Mouse (Mus musculus) urinary bladder, postnatal 25 days (tissue): ENCODE results near the gene Psmd3.
A peak's percentile ranks its signal among the peaks of the same experiment; 100 is the strongest.
"Not testable (repeated sequence)": the region's sequence is repeated elsewhere in the genome, so short reads cannot be mapped to it uniquely, and the experiment has no call there.

Experiments used
- DNase-seq: peaks from one replicate; pipeline ENCODE4 v3.0.0; 2022; ENCODE audit warnings: low spot score

Gene Psmd3

DNA sequence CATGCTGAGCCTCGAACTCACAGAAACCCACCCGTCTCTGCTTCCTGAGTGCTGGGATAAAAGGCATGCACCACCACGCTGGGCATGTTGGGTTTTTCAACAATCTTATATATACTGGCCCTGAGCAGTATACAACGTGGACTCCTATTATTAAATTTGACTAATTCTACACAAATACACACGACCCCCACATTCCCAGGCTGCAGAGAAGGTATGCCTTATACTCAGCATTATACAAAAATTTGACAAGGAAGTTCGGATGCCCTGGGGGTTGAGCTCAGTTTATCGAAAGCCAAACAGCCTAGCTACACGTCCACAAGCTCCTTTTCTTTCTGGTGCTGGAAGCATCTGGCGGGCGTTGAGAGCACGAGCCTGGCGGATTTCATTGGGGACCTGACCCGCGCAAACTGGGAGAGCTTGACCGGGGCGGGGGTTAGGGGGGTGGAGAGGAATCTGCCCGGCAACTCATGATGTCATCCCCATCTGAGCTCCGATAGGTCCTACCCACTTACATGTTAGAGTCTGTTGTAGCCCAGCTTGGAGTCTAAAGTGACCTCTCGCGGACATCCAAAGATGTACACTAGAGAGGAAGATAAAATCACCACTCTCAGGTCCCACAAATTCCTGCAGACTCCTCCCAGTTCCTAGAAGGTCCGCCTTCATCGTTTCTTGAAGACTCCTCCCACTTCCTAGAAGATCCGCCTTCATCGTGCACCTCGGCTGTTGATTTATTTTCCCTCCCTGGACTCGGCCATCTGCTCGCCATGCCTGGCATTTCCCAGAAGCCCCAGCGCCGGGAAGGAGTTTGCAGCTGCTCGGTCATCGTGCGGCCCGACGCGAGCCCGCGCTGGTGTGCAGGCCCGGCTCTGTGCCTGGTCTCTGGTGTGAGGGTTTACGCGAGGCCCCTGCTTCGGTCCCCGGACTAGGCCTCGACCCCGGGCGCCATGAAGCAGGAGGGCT, at the start of gene Psmd3:
TSS of gene Psmd3 (plus strand) at position 769 of the 960 bp plus-strand sequence.
- peak; percentile 96 for DNase-seq

DNA sequence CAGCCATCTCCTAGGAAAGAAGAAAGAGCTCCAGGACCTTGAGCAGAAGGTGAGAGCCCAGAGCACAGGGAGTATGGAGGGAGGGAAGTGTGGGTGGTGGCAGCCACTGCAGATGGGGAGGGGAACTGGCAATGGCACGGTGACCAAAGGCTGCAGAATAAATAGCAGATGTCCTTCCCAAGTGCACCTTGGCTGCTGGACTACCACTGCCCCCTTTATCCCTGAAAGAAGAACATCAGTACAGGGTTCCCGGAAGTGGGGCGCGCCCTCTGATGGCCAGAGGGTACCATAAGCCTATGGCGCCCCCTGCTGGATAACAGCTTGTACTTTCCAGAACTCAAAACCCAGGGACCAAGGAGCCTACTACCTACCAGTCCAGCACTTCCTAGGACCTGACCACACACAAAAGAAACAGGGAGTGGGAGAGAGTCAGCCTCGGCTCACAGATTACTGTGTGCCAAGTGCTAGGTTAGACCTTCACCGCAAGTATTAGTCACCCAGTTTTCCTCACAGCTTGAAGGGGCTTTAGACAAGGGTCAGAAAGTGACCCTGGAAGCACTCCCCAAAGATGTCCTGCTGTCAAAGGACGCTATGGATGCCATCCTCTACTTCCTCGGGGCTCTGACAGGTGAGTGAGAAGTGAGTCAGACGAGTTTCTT, 46.9 kb upstream of the Psmd3 start:
- peak; percentile 8 for DNase-seq

GRCm38 (mm10) chr11:98637501-98637900, 44.9 kb upstream of the Psmd3 start:
- DNase-seq = no peak

- no peak for DNase-seq
These were observed 42.3 kb upstream of the Psmd3 start for GRCm38 (mm10) chr11:98640091-98640490.

DNA sequence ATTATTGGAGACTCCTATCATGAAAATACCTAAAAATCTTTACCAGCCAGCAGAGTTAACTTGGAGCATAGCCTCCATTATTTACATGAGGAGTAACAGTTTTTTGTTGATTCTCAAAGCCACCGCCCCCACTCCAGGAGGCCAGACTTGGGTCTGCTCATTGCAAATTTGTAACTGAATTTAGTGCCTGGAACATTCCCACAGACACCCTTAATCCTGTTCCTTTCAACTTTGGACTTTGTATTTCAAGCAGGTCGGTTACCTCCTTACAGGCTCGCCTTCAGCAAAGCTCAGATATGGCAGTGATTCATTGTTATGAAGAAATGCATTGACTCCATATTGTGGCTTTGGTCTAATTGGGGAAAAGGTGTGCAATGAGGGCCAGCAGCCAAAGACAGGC, 37.6 kb upstream of the Psmd3 start:
- DNase-seq = no peak

- DNase-seq = no peak
These were observed 36.4 kb upstream of the Psmd3 start for GRCm38 (mm10) chr11:98645946-98646345.

DNA sequence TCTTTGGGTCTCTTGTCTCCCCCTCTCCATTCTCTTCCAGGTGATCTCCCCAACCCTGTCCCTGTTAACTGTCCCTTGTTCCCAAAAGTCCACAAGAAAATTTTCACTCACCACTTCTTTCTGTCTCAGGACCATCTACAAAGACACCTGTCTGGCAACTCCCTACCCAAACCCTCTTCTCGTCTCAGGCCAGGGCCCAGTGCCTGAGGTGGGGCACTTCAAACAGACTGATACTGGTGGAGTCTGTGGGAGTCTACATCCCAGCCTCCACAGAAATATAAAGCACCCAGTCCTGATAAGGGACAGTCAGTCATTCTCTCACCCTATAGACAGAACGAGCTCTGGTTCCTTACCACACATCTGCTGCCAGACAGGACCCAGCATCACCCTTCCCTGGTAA, 35.9 kb upstream of the Psmd3 start, which contains the start of gene Gsdma2:
TSS of gene Gsdma2 (plus strand) at position 301 of the 400 bp plus-strand sequence.
- no peak for DNase-seq

DNA sequence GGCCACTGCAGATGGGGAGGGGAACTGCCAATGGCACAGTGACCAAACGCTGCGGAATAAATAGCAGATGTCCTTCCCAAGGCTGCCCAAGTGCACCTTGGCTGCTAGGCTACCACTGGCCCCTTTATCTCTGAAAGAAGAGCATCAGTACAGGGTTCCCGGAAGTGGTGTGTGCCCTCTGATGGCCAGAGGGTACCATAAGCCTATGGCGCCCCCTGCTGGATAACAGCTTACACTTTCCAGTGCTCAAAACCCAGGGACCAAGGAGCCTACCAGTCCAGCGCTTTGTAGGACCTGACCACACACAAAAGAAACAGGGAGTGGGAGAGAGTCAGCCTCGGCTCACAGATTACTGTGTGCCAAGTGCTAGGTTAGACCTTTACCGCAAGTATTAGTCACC, 27.3 kb upstream of the Psmd3 start:
- not testable (repeated sequence) for DNase-seq

- DNase-seq = no peak
These were observed 21.8 kb upstream of the Psmd3 start for GRCm38 (mm10) chr11:98660517-98660916.

- no peak for DNase-seq
These were observed 18.3 kb upstream of the Psmd3 start, which contains the start of gene Gsdma for GRCm38 (mm10) chr11:98664091-98664490. TSS of gene Gsdma (plus strand) at chr11:98664351.

- DNase-seq = no peak
These were observed 13.4 kb upstream of the Psmd3 start for GRCm38 (mm10) chr11:98668984-98669383.

- no peak for DNase-seq
These were observed 11.0 kb upstream of the Psmd3 start for GRCm38 (mm10) chr11:98671284-98671815.

DNA sequence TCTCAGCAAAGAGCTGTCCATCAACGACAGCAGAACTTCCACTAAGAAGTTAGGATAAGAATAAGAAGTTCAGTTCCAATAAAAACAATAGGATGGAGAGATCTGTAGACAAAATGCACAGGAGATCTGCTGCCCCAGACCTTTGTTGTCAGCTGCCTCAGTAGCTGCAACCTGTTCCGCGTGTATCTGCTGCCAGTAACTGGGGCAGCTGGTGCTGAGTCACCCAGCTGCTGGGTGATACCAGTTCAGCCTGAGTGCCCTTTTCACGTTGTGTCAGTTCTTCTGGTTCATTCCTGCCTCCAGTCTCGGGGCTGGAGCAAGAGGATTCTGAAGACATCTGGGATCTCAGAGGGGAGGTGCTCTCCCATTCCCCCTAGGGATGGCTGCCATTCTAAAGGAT, 10.5 kb upstream of the Psmd3 start:
- peak; percentile 19 for DNase-seq

DNA sequence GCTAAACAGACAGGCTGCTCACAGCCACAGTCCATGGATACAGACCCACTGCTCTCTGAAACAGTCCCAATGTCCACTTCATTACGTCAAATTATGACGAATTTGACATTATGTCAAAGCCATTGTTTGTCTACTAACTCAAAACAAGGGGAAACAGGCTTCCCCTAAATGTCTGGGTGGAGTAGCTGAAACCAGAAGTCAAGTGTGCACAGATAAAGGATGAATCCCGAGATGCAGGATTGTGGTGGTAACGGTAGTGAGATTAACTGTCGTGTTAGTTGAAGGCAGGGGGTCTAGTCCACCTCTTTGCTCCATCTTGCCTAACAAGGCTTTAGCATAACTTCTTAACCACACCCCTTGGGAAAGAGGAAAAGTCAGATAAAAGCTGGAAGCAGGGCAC, 9.9 kb upstream of the Psmd3 start:
- no peak for DNase-seq

- peak; percentile 40 for DNase-seq
These were observed 9.2 kb upstream of the Psmd3 start for GRCm38 (mm10) chr11:98673136-98673535.

- no peak for DNase-seq
These were observed 6.5 kb upstream of the Psmd3 start for GRCm38 (mm10) chr11:98675829-98676363.

DNA sequence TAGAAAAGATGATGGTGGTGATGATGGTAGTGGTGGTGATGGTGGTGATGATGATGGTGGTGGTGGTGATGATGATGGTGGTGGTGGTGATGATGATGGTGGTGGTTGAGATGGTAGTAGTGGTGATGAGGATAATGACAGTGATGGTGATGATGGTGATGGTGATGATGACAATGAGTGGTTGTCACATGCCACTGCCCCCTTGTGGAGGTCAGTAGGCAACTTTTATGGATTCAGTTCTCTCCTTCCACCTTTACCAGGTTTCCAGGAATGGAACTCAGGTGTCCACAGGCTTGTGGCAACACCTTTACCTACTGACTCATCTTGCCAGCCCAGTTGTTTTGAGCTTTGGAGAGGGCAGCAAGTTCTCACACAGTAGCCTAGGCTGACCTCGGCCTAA, 2.3 kb upstream of the Psmd3 start:
- no peak for DNase-seq

- DNase-seq = not testable (repeated sequence)
These were observed 1.8 kb upstream of the Psmd3 start for GRCm38 (mm10) chr11:98680595-98680994.

GRCm38 (mm10) chr11:98681186-98681585, 1.2 kb upstream of the Psmd3 start:
- DNase-seq = no peak

- no peak for DNase-seq
These were observed 457 bp downstream of the Psmd3 start for GRCm38 (mm10) chr11:98682811-98683210.

DNA sequence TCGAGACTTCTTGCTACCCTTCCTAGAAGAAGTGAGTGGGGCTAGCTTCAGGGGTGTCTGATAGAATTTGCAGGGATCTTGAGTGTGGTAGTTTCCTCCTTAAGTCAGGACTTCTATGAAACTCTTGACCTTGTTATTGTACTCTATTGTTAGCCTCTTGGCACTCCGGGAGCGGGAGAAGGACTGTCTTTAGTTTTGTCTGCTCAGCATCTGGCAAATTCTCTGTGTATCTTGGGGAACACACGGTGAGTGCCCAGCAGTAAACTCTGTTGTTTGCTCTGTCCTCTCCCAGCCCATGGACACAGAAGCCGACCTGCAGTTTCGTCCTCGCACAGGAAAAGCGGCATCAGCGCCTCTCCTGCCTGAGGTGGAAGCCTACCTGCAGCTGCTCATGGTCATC, 3.3 kb downstream of the Psmd3 start:
- no peak for DNase-seq

DNA sequence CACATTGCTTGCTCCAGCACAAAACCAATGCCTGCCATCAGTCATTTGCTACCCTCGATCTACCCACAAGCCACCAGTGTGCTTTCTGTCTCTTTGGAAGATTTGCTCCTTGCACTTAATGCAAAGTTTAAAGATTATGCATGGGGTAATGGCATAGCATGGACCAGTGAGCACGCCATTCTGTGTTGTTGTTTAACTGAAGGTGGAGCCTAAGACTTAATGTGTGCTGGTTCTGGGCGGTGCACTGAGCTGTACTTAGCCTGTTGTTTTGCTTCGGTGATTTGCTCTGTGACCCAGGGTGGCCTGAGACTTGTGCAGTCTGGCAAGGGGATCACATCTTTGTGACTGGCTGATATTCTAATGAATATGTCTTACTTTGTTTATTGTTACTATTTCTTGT, 4.6 kb downstream of the Psmd3 start:
- DNase-seq = no peak

DNA sequence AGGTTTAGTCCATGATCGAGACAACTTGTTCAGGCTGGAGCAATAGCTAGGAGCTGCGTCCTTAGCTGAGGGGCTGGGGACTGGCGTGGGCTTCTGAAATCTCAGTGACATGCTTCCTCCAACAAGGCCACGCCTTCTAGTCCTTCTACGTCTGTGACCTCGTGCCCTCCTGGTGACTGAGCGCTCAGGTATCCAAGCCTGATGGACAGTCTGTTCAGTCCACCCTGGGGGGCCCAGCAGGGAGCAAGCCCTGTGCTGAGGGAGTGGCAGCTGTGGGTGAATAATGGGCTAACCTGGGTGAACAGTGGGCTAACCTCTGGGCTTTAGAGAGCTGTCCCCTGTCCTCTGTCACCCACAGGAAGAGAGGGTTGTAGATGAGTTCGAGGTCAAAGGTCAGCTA, 5.7 kb downstream of the Psmd3 start:
- no peak for DNase-seq
